In genomic region chr6:91679716-91680115, GRCm38 (mm10) we compare ENCODE assay signal across 14 mouse cellular contexts. TPM values are rescaled to one million over a fixed set of nuclear protein-coding genes. Genes with fewer than 3 reads are reported as not detected.
A peak's percentile ranks its signal among the peaks of the same experiment; 100 is the strongest.
DNase-seq lines count a peak whose midpoint lies in the region; ATAC-seq and TF ChIP-seq lines count a peak whose summit lies in the region.
"Had no signal": no experiment of that assay in that cellular context is flagged by ENCODE, and none has a peak within 500 bp of the region (broad histone marks: within the 10 kb centered on the region; RNA-seq: fewer than 3 reads in every experiment).

No protein-coding gene starts in this region.

- peak overlapping the region; percentile 61; the same call in 1 of the 2 replicates for H3K27ac ChIP-seq in liver, postnatal 0 days (ENCODE audit: low read depth)
- H3K27ac ChIP-seq: hindbrain, embryonic 12.5 days; limb, embryonic 15.5 days had no signal

- H3K36me3 ChIP-seq in megakaryocyte, embryonic 14.5 days (replicated peaks; ENCODE audit: low read length), result no peaks in the 10 kb centered on the region
- no peaks in the 10 kb centered on the region for H3K36me3 ChIP-seq in liver, postnatal 0 days (replicated peaks; ENCODE audit: insufficient read depth, low read length)
- H3K36me3 ChIP-seq: heart, embryonic 13.5 days; hindbrain, embryonic 12.5 days; limb, embryonic 15.5 days had no signal

- DNase-seq in cerebellum, adult 11 months, result peak; percentile 51
- peak; percentile 71 for DNase-seq in cerebellum, adult 9-10 months
- DNase-seq in liver, postnatal 0 days, result no peak
- no peak for DNase-seq in layer of hippocampus, adult 8-10 months (ENCODE audit: low spot score in 2 of 2)
- no peak for DNase-seq in spleen, adult 18-20 months
- DNase-seq: adrenal gland, adult 8-10 months had no signal

- no peaks in the 10 kb centered on the region for H3K27me3 ChIP-seq in megakaryocyte, embryonic 14.5 days (replicated peaks)
- H3K27me3 ChIP-seq in liver, postnatal 0 days (ENCODE audit: insufficient read depth, low read length), result no peaks in the 10 kb centered on the region
- H3K27me3 ChIP-seq: CH12.LX; hindbrain, embryonic 12.5 days; limb, embryonic 15.5 days had no signal

- no peak for ATAC-seq in cerebellum, adult (ENCODE audit: insufficient number of reproducible peaks, low FRiP score, low TSS enrichment)
- no peak for ATAC-seq in megakaryocyte, adult 5-6 weeks (ENCODE audit: poor library complexity, severe bottlenecking)
- ATAC-seq in liver, postnatal 0 days, result no peak

- no peak for TF ChIP-seq CTCF in liver, postnatal 0 days (IDR thresholded peaks at IDR 0.05; ENCODE audit: low read depth)

- H3K9me3 ChIP-seq in megakaryocyte, embryonic 14.5 days, result no peaks in the 10 kb centered on the region
- no peaks in the 10 kb centered on the region for H3K9me3 ChIP-seq in liver, postnatal 0 days (ENCODE audit: low read length)
- H3K9me3 ChIP-seq: heart, embryonic 13.5 days; hindbrain, embryonic 12.5 days; limb, embryonic 15.5 days had no signal

- TF ChIP-seq EP300 in liver, postnatal 0 days (IDR thresholded peaks at IDR 0.05; ENCODE audit: low read depth), result no peak

- no peak overlapping the region for H3K9ac ChIP-seq in liver, postnatal 0 days (replicated peaks)
- H3K9ac ChIP-seq: hindbrain, embryonic 12.5 days; limb, embryonic 15.5 days had no signal

- H3K4me1 ChIP-seq in megakaryocyte, embryonic 14.5 days, result peaks cover 83% of the 10 kb centered on the region
- H3K4me1 ChIP-seq in liver, postnatal 0 days (ENCODE audit: insufficient read depth), result peaks cover 21% of the 10 kb centered on the region

- H3K4me2 ChIP-seq in liver, postnatal 0 days (ENCODE audit: low read depth, low read length), result no peak overlapping the region
- H3K4me2 ChIP-seq: hindbrain, embryonic 12.5 days; limb, embryonic 15.5 days had no signal

- H3K4me3 ChIP-seq in megakaryocyte, embryonic 14.5 days (replicated peaks), result peak overlapping the region; percentile 71
- no peak overlapping the region for H3K4me3 ChIP-seq in liver, postnatal 0 days (ENCODE audit: low read depth, low read length)
- H3K4me3 ChIP-seq: heart, embryonic 13.5 days; hindbrain, embryonic 12.5 days; left cerebral cortex, adult 2 months; limb, embryonic 15.5 days had no signal

- 77% methylated on average over 6 of the region's 6 CpGs for WGBS in liver, postnatal 0 days (ENCODE audit: insufficient replicate concordance)

RNA-seq across cellular contexts. Expression of gene Slc6a6, which starts 4.1 kb away (rescaled TPM):
- polyA plus RNA-seq in megakaryocyte, embryonic 14.5 days (2012; ENCODE audit: insufficient read depth, low replicate concordance), result 20.6 and 27.7 TPM in 2 replicates
- 58.0 and 61.9 TPM in 2 replicates for total RNA-seq in megakaryocyte, adult 5-6 weeks (2015)
- total RNA-seq in megakaryocyte, adult 5-6 weeks (2017), result 46.7 and 61.0 TPM in 2 replicates
- polyA plus RNA-seq in liver, postnatal 0 days (2015; fragmentation: Nextera tagmentation; extraction: Ambion mirVana), result 31.1 and 34.4 TPM in 2 replicates
- 100 to 1,000 TPM; 142 to 166 (median 152) TPM for total RNA-seq in layer of hippocampus, adult 8-10 months (2022)

Comparison
In these comparisons a context has a peak if more than half of its experiments do, and no peak if none do; other contexts are left out.
1. DNase-seq: peak in cerebellum, adult 11 months (single experiment) and cerebellum, adult 9-10 months (single experiment); none in liver, postnatal 0 days (single experiment), layer of hippocampus, adult 8-10 months (0 of 2) and spleen, adult 18-20 months (0 of 2).